Mouse (Mus musculus): Measurements from ENCODE around the gene I830077J02Rik.

GRCm38 (mm10) chr3:105901468-105901867, 31.0 kb downstream of the I830077J02Rik start:
- TF ChIP-seq POLR2A (IDR thresholded peaks at IDR 0.05; ENCODE audit: low read depth, low read length), result no peak
- TF ChIP-seq CTCF (conservative IDR thresholded peaks at IDR 0.05; ENCODE audit: insufficient read depth, insufficient read length, low read depth, low read length), result no peak

Measured in kidney, adult 2 months (tissue).